Comparison of ENCODE assay signal across 8 mouse cellular contexts in the genomic region with DNA sequence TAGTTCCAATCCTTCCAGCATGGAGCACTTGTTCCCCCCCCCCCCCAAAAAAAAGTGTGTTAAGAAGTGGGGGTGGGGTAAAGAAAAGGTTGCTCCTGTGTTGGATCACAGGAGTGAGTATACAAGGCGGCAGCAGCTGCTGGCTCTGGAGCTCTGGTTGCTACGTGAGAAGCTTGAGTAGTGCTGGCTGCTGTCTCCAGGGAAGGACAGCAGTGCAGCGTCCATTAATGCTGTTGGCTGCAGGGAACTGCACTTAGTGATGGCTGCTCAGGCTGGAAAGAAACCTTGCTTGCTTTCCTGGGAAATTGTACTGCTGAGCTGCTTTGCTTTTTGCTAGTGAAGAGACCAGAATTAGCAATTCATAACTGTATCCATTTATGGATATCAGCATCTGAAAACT. TPM values are rescaled to one million over a fixed set of nuclear protein-coding genes. Genes with fewer than 3 reads are reported as not detected.
DNase-seq lines count a peak whose midpoint lies in the region; ATAC-seq lines count a peak whose summit lies in the region.

No protein-coding gene starts in this region.

- 0% methylated on average over 3 of the region's 3 CpGs for whole genome bisulfite sequencing in lung, embryonic 15.5 days
- WGBS in kidney, embryonic 14.5 days: 0% methylated on average over 3 of the region's 3 CpGs
- WGBS in liver, embryonic 16.5 days (ENCODE audit: insufficient replicate concordance): 0% methylated on average over 3 of the region's 3 CpGs

- no peak for ATAC-seq in lung, embryonic 15.5 days (ENCODE audit: borderline replicate concordance, extremely low read depth, low FRiP score, low TSS enrichment)
- ATAC-seq in kidney, embryonic 14.5 days (ENCODE audit: low FRiP score, low TSS enrichment): no peak
- no peak for ATAC-seq in liver, embryonic 16.5 days (ENCODE audit: low read depth)
- no peak for ATAC-seq in monocyte, adult 5-6 weeks (replicated peaks; ENCODE audit: insufficient number of reproducible peaks, low FRiP score, low TSS enrichment, poor library complexity, severe bottlenecking)

- no peak for DNase-seq in lung, postnatal 36 days
- peak; percentile 27 to 33 for DNase-seq in cerebellum, postnatal 25 days
- DNase-seq in heart, adult 11 months: peak; percentile 96
- DNase-seq in right cerebral cortex, postnatal 14 days: peak; percentile 30

- H3K4me1 ChIP-seq in lung, embryonic 15.5 days: peaks cover 35% of the 10 kb centered on the region
- peaks cover 29% of the 10 kb centered on the region for H3K4me1 ChIP-seq in kidney, embryonic 14.5 days (ENCODE audit: control insufficient read depth, insufficient read depth, low read length)
- H3K4me1 ChIP-seq in liver, embryonic 16.5 days (ENCODE audit: control insufficient read depth, low read depth, low read length): peaks cover 25% of the 10 kb centered on the region

- H3K27me3 ChIP-seq in lung, embryonic 15.5 days: no peaks in the 10 kb centered on the region
- no peaks in the 10 kb centered on the region for H3K27me3 ChIP-seq in kidney, embryonic 14.5 days (ENCODE audit: control insufficient read depth, insufficient read depth, low read length)
- no peaks in the 10 kb centered on the region for H3K27me3 ChIP-seq in liver, embryonic 16.5 days (ENCODE audit: control insufficient read depth, insufficient read depth, low read depth, low read length)

- H3K4me3 ChIP-seq in lung, embryonic 15.5 days: peak overlapping the region; percentile 94
- H3K4me3 ChIP-seq in kidney, embryonic 14.5 days (ENCODE audit: low read length): peak overlapping the region; percentile 95
- H3K4me3 ChIP-seq in liver, embryonic 16.5 days (ENCODE audit: low read depth, low read length): peak overlapping the region; percentile 90

- H3K9ac ChIP-seq in lung, embryonic 15.5 days: peak overlapping the region; percentile 99
- H3K9ac ChIP-seq in kidney, embryonic 14.5 days (ENCODE audit: low read depth, low read length): peak overlapping the region; percentile 100
- H3K9ac ChIP-seq in liver, embryonic 16.5 days (ENCODE audit: low read depth, low read length): peak overlapping the region; percentile 67

- no peaks in the 10 kb centered on the region for H3K36me3 ChIP-seq in lung, embryonic 15.5 days
- H3K36me3 ChIP-seq in kidney, embryonic 14.5 days (ENCODE audit: control insufficient read depth, insufficient read depth, low read length): no peaks in the 10 kb centered on the region; the same call in 1 of the 2 replicates
- no peaks in the 10 kb centered on the region for H3K36me3 ChIP-seq in liver, embryonic 16.5 days (ENCODE audit: control insufficient read depth, insufficient read depth)

- peak overlapping the region; percentile 76 for H3K4me2 ChIP-seq in lung, embryonic 15.5 days
- H3K4me2 ChIP-seq in kidney, embryonic 14.5 days (replicated peaks; ENCODE audit: low read depth, low read length): peak overlapping the region; percentile 89
- peak overlapping the region; percentile 56 for H3K4me2 ChIP-seq in liver, embryonic 16.5 days (ENCODE audit: low read depth, low read length)

- H3K27ac ChIP-seq in lung, embryonic 15.5 days: peak overlapping the region; percentile 20; the same call in 1 of the 2 replicates
- H3K27ac ChIP-seq in kidney, embryonic 14.5 days (ENCODE audit: low read depth, low read length): peak overlapping the region; percentile 17; the same call in 1 of the 2 replicates
- peak overlapping the region; percentile 70 for H3K27ac ChIP-seq in liver, embryonic 16.5 days (ENCODE audit: low read length)

- no peaks in the 10 kb centered on the region for H3K9me3 ChIP-seq in lung, embryonic 15.5 days
- H3K9me3 ChIP-seq in kidney, embryonic 14.5 days (ENCODE audit: control insufficient read depth, low read length): no peaks in the 10 kb centered on the region
- no peaks in the 10 kb centered on the region for H3K9me3 ChIP-seq in liver, embryonic 16.5 days (replicated peaks; ENCODE audit: control insufficient read depth, low read length)

RNA-seq across cellular contexts. Expression of gene Setd5, which starts 2.3 kb away (rescaled TPM):
- polyA plus RNA-seq in lung, embryonic 15.5 days (2015; fragmentation: Nextera tagmentation; extraction: Ambion mirVana): 69.5 and 77.2 TPM in 2 replicates
- polyA plus RNA-seq in kidney, embryonic 14.5 days (2014; fragmentation: Nextera tagmentation; extraction: Ambion mirVana): 88.6 and 107 TPM in 2 replicates
- polyA plus RNA-seq in liver, embryonic 16.5 days (2015; fragmentation: Nextera tagmentation; extraction: Ambion mirVana): 18.4 and 20.1 TPM in 2 replicates
- total RNA-seq in monocyte, adult 5-6 weeks (2017): 50.2 to 111 TPM (median 50.6 TPM) in 3 replicates

RNA-seq across cellular contexts. Expression of gene Thumpd3, which starts 33.5 kb away (rescaled TPM):
- polyA plus RNA-seq in lung, embryonic 15.5 days (2015; fragmentation: Nextera tagmentation; extraction: Ambion mirVana): 43.0 and 50.8 TPM in 2 replicates
- 50.8 and 56.9 TPM in 2 replicates for polyA plus RNA-seq in kidney, embryonic 14.5 days (2014; fragmentation: Nextera tagmentation; extraction: Ambion mirVana)
- 29.5 and 30.0 TPM in 2 replicates for polyA plus RNA-seq in liver, embryonic 16.5 days (2015; fragmentation: Nextera tagmentation; extraction: Ambion mirVana)
- total RNA-seq in monocyte, adult 5-6 weeks (2017): 43.8 to 77.0 TPM (median 65.1 TPM) in 3 replicates

Comparison
In these comparisons a context has a peak if more than half of its experiments do, and no peak if none do; other contexts are left out.
1. H3K27ac ChIP-seq: peak in every context shown above with its lines; median percentile 70 in liver, embryonic 16.5 days; 20 in lung, embryonic 15.5 days; 17 in kidney, embryonic 14.5 days.